Mouse (Mus musculus) gastrocnemius, postnatal 25 days (tissue): ENCODE data around the gene Barhl1. TPM values are rescaled to one million over a fixed set of nuclear protein-coding genes. Genes with fewer than 3 reads are reported as not detected.
A peak's percentile ranks its signal among the peaks of the same experiment; 100 is the strongest.

ENCODE experiments used
- DNase-seq: peaks from one replicate; pipeline ENCODE4 v3.0.0; 2022
- long read RNA-seq, 2 experiments: library from polyadenylated mRNA; stranded (forward); transcript quantifications; one replicate each; pipeline ENCODE4 v2.0.0; 2021
- total RNA-seq, 2 experiments: library from RNA; stranded (reverse); gene quantifications; 1 replicate in 1 of 2; 2 replicates in 1 of 2; pipeline ENCODE4 v1.2.3; 2021

The Barhl1 gene
- total RNA-seq, result not detected
- long read RNA-seq, experiment 1, result 0 reads
- long read RNA-seq, experiment 2, result 0 reads

DNA sequence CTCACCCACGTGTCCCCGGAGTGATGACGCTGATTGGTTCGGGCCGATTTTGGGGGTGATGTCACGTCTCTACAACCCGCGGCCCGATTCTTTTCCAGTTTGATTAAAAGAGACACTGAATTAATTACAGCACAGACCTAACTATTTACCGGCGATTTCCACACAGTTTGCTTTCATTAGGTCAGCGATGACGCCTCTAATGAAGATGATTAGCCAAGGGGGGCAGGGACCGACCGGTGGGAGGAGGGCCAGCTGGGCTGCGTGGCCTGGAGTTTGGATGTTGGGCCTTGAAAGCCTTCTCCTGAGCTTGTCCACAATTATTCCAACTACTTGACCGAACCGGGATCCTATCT, at the start of gene Barhl1:
Barhl1 (minus strand) TSS at position 156 of the 353 bp plus-strand sequence.
- no peak for DNase-seq

DNA sequence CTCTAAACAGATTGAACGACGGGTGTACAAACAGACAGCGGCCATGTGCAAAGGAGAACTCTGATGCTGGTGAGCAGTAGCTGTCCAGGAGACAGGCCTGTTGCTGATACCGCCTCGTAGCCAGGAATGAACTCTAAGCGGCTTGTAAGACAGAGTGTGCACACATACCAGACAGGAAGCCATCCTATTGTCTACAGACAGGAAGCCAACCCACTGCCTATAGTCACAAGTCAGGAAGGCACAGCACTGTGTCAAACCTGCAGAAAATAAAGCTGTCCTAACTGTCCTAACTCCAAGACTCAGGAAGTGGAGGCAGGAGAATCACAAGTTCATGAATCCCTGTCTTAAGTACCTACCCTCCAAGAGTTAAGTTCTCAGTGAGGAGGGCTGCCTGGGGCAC, 47.1 kb upstream of the Barhl1 start:
- DNase-seq, result no peak

- DNase-seq, result no peak
Observed at GRCm38 (mm10) chr2:28961636-28962035, 45.2 kb upstream of the Barhl1 start.

DNA sequence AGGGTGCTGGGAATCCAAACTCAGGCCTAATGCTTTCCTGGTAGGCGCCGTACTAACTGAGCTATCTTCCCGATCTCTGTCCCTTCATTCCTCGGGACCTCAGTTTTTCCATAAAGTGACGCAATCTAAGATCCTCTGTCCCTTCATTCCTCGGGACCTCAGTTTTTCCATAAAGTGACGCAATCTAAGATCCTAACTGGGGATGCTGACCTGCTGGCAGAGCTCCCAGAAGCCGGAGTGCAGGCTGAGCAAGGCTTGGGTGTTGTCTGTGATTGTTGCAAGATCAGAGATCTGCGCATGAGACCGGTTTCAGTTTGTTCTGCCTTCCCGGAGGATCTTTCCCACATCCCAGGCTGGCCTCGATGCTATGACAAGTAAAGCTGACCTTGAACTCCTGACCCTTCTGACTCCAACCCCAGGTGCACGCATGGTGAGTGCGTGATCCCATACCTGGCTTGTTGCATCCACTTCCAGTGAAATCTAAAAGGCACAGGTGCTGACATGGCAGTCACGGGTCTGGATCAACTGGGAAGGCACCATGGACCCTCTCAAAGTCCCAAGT, 44.6 kb upstream of the Barhl1 start:
- no peak for DNase-seq

DNA sequence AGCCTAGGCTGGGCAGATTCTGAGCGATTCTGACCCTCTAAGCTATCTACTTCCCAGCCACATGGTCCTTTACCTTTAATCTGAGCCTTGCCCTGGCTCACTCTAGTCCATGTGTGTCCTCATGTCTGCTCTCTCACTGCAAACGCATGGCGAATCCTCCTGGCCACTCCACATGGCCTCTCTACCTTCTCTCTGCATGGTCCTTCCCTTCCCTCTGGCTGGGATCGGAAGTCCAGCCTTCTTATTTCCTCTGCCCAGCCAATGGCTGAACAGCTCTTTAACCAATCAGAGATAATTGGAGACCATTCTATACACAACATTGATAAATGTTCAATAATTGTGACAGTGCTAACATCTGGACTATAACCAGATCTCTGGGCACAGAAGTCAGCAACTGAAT, 40.4 kb upstream of the Barhl1 start:
- no peak for DNase-seq

- no peak for DNase-seq
Observed at GRCm38 (mm10) chr2:28954595-28954994, 38.1 kb upstream of the Barhl1 start.

DNA sequence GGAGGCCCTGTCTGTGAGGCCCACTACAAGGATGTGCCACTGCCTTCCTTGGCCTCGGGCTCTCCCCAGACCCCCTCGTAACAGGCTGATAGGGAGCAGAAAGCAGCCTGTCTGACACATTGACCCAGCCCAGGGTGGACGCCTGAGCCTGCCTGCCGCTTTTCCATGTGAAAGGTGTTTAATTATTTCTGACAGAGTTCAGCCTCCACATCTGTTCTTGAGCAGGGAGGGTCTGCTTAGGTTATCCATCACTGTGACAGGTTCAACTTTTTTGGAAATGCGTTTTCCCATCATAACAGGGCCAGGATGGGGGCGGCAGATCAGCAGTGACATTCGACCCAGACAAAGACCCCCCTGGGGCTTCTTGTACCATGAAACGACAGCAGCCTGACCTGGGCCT, 36.5 kb upstream of the Barhl1 start:
- no peak for DNase-seq

- DNase-seq, result no peak
Observed at GRCm38 (mm10) chr2:28946312-28946711, 29.8 kb upstream of the Barhl1 start.

- no peak for DNase-seq
Observed at GRCm38 (mm10) chr2:28945388-28945787, 28.9 kb upstream of the Barhl1 start.

DNA sequence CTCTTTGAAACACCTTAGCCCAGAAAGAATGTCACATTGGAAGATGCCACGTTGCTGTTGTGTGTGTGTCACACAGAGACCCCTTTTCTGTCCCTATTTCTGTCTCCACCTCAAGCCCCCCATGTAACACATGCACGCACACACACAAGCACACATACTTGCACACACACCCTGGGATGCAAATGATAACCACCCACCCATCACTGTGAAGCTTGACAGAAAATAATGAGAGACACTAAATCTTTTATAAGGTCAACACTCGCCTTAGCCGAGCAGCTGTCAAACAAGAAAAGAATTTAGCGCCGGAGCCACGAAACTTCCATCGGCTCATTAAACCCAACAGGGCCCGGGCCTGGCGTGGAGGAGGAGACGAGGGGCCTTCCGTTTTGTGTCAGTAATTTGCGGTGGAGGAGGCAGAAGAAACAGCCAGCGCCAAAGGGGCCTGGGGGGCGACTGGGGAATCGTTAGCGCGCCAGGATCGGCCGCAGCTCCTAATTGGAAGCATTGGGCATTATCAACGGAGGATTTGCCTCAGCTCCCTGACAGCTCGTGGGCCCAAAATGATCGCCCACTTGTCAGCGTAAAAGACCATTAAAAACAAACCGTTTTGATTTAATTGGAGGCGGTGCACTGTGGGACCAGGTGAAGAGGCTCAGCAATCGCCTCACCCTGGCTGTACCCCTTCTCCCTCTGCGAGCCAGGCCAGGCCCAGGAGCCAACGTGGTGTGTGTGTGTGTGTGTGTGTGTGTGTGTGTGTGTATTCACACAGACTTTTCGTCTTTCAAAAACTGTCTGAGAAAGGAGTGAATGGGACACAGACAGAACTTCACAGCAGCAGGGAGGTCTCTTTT, 27.4 kb upstream of the Barhl1 start:
- no peak for DNase-seq

DNA sequence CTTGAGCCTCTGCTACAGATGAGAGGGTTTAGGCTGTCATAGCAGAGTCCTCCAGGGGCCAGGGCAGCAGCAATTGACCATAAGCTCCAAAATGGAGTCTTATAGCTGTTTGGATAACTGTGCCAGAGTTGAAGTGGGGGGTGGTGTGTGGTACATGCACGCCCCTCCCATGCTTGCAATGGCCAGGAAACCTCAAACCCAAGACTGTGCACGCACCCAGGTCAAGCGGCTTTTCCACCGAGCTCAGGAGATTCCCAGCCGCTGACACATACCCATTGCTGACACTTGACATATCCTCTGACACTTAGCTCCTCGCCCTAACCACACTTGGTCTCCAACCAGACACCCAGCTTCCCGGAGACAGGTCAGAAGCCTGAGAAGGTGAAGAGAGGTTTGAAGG, 22.5 kb upstream of the Barhl1 start:
- no peak for DNase-seq

DNA sequence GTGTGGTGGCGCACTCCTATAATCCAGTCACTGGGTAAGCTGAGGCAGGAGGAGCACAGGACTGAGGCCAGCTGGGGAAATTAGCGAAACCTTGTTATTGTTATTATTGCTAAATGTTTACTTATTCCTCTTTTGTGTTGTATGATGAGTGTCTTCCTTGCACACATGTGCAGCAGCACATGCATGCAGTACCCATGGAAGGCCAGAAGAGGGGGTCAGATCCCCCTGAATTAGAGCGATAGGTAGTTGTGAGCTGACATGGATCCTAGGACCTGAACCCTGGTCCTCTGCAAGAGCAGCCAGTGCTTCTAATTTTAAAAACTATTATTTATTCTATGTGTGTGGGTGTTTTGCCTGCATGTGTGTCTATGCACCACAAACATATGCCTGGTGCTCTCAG, 14.1 kb upstream of the Barhl1 start:
- DNase-seq, result no peak

- no peak for DNase-seq
Observed at GRCm38 (mm10) chr2:28923912-28924311, 7.4 kb upstream of the Barhl1 start.

DNA sequence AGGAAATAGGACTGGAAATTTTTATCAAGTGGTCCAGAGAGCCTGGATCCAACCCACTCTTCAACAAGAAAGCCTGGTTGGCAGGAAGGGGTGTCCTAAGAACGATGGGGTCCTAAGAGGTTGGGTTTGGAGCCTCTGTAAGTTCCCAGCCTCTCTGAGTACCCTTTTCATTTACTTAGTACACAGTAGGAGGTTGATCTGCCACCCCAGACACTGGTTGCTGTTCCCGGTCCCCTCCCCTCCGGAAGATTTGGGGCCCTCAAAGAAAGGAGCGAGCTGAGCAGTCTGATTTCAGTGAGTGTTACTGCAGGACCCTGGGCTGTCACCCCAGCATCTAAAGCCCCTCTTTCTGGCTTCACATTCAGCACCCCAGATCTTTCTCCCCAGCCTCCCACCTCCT, 2.5 kb upstream of the Barhl1 start:
- no peak for DNase-seq

GRCm38 (mm10) chr2:28917518-28918361, 1.3 kb upstream of the Barhl1 start:
- DNase-seq, result peak; percentile 29

- no peak for DNase-seq
Observed at GRCm38 (mm10) chr2:28917156-28917517, 669 bp upstream of the Barhl1 start.

- peak; percentile 44 for DNase-seq
Observed at GRCm38 (mm10) chr2:28915768-28916512, 528 bp downstream of the Barhl1 start.

DNA sequence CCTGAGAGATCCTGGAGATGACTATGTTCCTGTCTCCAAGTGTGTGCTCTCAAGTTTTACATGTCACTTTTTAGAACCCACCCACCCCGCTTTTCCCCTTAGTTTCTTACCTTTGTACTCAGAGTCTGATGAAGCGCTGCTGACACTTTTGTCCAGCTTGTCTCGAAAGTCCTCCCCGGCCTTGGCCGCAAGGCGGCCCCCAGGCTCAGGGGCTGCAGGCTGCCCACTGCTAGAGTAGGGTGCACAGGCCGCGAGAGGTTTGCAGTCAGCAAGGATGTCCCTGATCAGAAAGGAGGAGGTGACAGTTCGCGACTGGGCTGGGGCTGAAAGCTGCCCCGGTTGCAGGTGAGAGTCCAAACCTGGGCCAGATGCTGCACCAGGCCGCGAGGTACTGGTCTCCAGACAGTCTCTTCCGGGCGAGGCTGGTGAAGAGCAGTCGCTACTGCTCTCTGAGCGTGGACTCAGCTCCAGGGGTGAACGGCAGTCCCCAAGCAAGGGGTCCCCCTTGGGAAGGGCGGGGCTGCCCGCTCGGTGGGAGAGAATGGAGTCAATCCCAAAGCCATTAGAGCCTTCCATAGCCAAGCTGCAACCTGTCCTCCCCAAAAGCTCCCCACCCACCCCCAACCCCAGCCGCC, 1.2 kb downstream of the Barhl1 start:
- DNase-seq, result no peak

DNA sequence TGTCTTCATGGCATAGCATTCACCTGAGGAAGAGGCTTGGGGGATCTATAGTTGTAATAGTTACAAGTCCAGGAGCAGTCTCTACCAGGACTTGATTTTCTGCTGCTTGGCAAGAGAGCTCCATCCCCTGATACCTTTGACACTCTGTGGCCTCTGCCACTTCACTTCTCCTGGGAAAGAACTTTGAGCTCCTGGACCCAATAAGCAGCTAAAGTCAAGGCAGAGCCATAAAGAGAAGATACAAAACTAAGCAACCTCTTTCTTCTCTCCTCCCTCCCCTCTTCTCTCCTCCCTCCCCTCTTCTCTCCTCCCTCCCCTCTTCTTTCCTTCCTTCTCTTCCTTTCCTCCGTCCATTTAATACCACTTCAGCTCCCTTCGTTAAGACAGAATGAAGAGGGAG, 2.3 kb downstream of the Barhl1 start:
- no peak for DNase-seq

DNA sequence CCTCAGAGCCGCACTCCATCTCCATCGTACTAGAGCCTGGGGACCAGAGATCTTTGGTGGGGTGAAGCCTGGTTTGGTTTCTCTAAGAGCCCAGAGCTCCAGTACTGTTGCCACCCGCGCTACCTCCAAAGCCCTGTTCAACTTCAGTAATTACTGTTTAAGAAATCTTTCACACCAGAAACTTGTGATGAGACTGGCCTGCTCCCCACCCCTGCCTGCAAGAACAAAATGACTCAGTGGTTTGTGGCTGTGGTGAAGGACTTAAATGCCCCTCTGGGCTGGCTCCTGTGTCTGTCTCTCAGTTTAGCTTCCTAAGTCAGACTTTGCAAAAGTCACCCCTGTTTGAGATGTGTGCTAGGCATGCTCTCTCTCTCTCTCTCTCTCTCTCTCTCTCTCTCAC, 3.5 kb downstream of the Barhl1 start:
- no peak for DNase-seq

DNA sequence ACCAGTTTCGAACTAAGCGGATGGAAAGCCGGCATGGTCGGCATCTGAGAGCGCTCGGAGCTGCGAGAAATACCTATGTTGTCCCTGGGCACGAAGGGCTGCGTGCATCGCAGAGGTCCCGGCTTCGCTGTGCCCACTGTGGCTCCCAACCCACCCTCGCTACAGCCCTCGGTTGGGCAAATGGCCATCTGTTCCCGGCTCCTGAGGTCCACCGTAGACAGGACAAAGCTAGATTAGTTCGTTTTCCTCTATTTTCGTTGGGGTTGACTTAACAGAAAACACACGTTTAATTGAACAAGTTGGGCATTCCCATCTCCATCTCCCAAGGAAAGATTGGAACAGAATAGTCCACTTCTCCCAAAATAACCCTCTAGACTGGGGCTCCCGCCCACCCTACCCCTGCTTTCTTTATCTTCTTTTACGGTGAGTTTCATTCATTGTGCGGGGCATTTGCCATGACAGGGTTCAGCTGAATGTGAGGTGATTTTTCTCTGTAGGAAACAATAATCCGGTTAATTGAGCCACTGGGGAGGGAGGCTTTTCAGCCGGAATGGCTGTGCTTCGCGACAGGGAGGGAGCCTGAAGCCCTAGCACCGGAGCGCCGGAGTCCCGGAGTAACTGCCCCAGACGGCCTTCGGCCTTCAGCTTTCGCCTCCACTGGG, 4.3 kb downstream of the Barhl1 start:
- no peak for DNase-seq
